Mouse (Mus musculus) brown adipose tissue, adult 24 weeks (tissue): ENCODE results near the gene Vmac. TPM values are rescaled to one million over a fixed set of nuclear protein-coding genes. Genes with fewer than 3 reads are reported as not detected.

ENCODE experiments used
- H3K27ac ChIP-seq: fragments of 200-500 bp; replicated peaks from 2 replicates; pipeline ENCODE4 v1.5.1; 2012; ENCODE audit warnings: low read depth, mild to moderate bottlenecking, low read length
- H3K4me1 ChIP-seq: fragments of 200-500 bp; 2 replicates; pipeline ENCODE4 v1.6.1; 2012; ENCODE audit warnings: low read length, mixed read lengths; ENCODE audit not compliant: control insufficient read depth, insufficient read depth, insufficient read length
- H3K4me3 ChIP-seq: fragments of 200-500 bp; 2 replicates; pipeline ENCODE4 v1.5.1; 2012; ENCODE audit warnings: low read depth, mild to moderate bottlenecking, low read length, moderate library complexity; ENCODE audit not compliant: insufficient read depth
- polyA plus RNA-seq: library from polyadenylated mRNA; stranded (reverse); fragments of >200 nt; gene quantifications from 2 replicates; pipeline ENCODE4 v1.2.4, GENCODE M21; 2012; ENCODE audit not compliant: missing spikeins, insufficient read depth, insufficient read length

The Vmac gene
- polyA plus RNA-seq, 1 experiment: 13.8 TPM

- peaks cover 6% of the 10 kb centered on the region; the same call in 1 of the 2 replicates for H3K4me1 ChIP-seq
- no peak overlapping the region for H3K27ac ChIP-seq
- no peak overlapping the region for H3K4me3 ChIP-seq
These were observed 4.6 kb upstream of the Vmac start for GRCm38 (mm10) chr17:56722441-56722840.

DNA sequence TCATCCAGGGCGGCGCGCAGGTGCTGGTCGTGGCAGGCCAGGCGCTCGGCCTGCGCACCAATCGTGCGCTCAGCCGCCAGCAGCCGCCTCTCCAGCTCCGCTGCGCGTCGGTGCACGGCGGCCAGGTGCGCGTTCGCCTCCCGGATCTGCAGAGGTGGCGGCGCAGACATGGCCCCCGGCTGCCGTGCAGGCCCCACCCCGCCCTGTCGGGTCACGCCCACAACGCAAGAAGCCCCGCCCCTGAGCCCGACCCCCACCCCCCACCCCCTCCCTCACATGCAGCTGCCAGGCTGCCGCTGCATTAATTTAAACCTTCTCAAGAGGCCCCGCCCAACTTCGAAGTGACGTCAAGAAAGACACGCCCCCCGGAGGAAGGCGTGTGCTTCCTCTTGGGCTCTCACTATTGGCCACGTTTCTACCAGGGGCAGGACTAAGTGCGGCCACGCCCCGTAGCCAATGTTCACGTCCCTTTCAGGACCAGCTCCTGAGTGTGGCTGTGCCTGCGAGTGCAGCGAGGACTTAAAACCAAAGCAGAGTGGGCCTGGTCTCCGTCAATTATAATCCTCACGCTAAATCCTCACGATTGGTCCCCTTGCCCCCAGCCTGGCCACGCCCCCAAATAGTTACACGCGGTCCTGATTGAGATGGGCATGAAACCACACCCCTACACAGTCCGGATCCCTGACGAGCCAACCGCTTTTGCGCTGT, 1.0 kb downstream of the Vmac start:
- Histone ChIP-seq H3K27ac (peak overlapping the region; percentile 21), H3K4me3 (peak overlapping the region; percentile 80), H3K4me1 (peaks cover 6% of the 10 kb centered on the region; the same call in 1 of the 2 replicates)

DNA sequence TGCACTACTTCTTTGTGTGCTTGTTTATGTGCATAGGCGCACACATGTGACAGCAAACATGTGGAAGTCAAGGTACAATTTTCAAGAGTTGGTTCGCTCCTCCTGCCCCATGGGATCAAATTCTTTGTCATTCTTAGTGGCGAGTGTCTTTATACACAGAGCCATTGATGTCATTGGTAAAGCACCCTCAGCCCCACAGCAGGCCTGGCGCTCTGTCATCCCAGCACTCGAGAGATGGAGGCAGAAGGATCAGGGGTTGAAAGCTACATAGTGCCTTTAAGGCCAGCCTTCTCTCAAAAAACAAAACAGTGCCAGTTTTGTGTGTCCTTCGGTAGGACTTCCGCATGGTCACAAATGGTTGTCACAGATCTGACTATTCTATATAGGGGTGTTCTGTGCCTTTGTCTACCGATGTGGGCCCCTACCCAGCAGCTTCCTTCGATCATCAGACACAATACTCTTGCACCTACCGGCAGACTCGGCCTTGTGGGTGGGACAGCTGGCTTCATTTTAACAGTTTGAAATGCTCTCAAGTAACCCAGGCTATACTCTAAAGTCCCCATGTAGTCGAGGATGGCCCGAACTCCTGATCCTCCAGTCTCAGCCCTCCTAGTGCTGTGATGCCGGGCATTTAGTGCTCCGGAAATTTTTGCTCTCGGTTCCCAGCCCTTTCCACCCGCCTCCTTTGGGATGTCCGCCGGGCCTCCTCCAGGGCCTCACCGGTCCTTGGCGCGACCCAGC, 1.7 kb downstream of the Vmac start:
- H3K4me1 ChIP-seq: peaks cover 6% of the 10 kb centered on the region; the same call in 1 of the 2 replicates
- no peak overlapping the region for H3K27ac ChIP-seq
- H3K4me3 ChIP-seq: peak overlapping the region; percentile 72

- Histone ChIP-seq H3K4me1 (peaks cover 6% of the 10 kb centered on the region; the same call in 1 of the 2 replicates), H3K4me3 (0 out of 2 replicates have a peak overlapping the region, but pooled peaks have one; percentile 72), H3K27ac (no peak overlapping the region)
These were observed 2.5 kb downstream of the Vmac start for GRCm38 (mm10) chr17:56715360-56715759.

- H3K4me1 ChIP-seq: no peaks in the 10 kb centered on the region
- H3K27ac ChIP-seq: no peak overlapping the region
- no peak overlapping the region for H3K4me3 ChIP-seq
These were observed 8.1 kb downstream of the Vmac start for GRCm38 (mm10) chr17:56709708-56710107.

DNA sequence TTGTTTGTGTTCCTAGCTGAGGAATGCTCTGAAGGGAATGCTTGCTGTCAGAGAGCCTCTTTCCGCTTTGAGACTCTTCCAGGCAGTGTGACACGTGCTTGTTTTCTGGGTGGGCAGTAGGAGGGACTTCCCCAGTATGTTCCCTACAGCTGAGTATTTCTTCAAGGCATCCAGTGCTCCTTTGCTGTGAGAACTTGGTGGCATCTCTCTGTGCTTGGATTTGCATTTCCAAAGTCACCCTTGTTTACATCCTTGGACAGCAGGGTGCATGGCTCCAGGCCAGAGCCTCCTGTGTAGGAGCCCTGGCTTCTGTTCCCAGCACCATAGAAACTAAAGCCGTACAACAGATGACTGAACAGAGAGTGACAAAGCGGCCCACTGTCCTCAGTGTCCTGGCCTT, 9.1 kb downstream of the Vmac start:
- Histone ChIP-seq H3K4me1 (no peaks in the 10 kb centered on the region), H3K27ac (no peak overlapping the region), H3K4me3 (no peak overlapping the region)

GRCm38 (mm10) chr17:56706515-56706914, 11.3 kb downstream of the Vmac start:
- no peak overlapping the region for H3K4me3 ChIP-seq
- no peaks in the 10 kb centered on the region for H3K4me1 ChIP-seq
- H3K27ac ChIP-seq: no peak overlapping the region

DNA sequence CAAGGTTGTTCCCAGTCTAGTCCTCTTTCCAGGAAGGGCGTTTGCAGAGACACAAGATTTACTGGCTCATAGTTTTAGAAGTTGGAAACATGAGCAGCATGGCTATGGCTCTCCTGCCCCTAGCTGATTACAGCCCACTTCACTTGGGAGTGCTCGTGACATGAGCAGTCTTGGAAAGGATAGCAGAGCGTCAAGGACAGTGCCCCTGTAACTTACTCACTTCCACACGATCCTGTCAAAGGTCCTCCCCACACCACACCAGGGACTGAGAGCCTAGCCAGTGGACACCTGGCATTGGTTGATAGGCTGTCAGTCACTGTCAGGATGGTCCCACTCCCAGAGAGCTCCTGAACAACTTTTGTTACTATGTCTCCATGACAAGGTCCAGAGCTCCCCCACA, 14.8 kb downstream of the Vmac start:
- no peaks in the 10 kb centered on the region for H3K4me1 ChIP-seq
- H3K27ac ChIP-seq: no peak overlapping the region
- no peak overlapping the region for H3K4me3 ChIP-seq

DNA sequence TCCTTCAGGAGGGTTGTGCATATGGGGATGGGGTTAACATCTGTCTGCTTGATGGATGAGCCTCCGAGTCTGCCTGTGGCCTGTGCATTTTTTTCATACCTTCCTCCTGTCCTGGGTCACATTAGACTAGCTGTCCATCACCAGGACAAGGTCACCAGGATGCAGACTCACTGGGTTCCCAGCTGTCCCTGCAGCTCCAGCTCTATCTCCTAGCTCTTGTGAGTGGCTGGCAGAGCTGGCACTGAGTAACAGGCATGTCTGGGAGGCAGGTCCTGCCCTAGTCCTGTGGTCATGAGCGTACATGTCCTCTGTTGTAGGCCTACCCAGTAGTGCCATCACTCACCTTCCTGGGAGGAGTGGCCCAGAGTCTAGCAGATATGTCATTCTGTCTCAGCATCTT, 17.4 kb downstream of the Vmac start:
- no peaks in the 10 kb centered on the region for H3K4me1 ChIP-seq
- H3K27ac ChIP-seq: no peak overlapping the region
- no peak overlapping the region for H3K4me3 ChIP-seq

- Histone ChIP-seq H3K4me3 (no peak overlapping the region), H3K27ac (no peak overlapping the region), H3K4me1 (no peaks in the 10 kb centered on the region)
These were observed 23.9 kb downstream of the Vmac start for GRCm38 (mm10) chr17:56693851-56694310.

GRCm38 (mm10) chr17:56693395-56693794, 24.4 kb downstream of the Vmac start:
- Histone ChIP-seq H3K4me1 (no peaks in the 10 kb centered on the region), H3K27ac (no peak overlapping the region), H3K4me3 (no peak overlapping the region)

- Histone ChIP-seq H3K27ac (no peak overlapping the region), H3K4me1 (no peaks in the 10 kb centered on the region), H3K4me3 (no peak overlapping the region)
These were observed 29.1 kb downstream of the Vmac start for GRCm38 (mm10) chr17:56688689-56689088.

GRCm38 (mm10) chr17:56688045-56688444, 29.8 kb downstream of the Vmac start:
- H3K4me3 ChIP-seq: no peak overlapping the region
- H3K27ac ChIP-seq: no peak overlapping the region
- H3K4me1 ChIP-seq: no peaks in the 10 kb centered on the region

- 0 out of 2 replicates have a peak, but pooled peaks cover 2% of the 10 kb centered on the region for H3K4me1 ChIP-seq
- H3K4me3 ChIP-seq: no peak overlapping the region
- no peak overlapping the region for H3K27ac ChIP-seq
These were observed 31.0 kb downstream of the Vmac start for GRCm38 (mm10) chr17:56686801-56687200.

DNA sequence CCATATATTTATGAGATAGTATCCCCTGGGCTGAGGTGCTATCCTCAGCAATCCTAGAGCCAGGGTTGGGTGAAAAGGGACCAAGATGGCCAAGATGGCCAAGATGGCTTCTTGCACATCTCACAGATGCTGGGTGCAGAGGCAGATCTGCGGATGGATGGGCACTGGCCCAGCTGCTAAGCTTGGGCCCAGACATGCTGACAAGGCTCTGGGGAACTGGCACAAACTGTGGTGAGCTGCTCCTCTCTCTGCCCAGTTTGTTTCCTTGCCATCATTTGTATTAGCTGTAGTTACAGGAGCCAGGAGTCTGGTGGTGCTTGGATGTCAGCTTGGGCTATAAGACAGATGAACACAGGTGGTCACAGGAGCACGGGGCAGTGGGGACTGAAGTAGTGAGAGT, 33.2 kb downstream of the Vmac start:
- no peak overlapping the region for H3K27ac ChIP-seq
- H3K4me3 ChIP-seq: no peak overlapping the region
- 0 out of 2 replicates have a peak, but pooled peaks cover 2% of the 10 kb centered on the region for H3K4me1 ChIP-seq
